In the genomic region with DNA sequence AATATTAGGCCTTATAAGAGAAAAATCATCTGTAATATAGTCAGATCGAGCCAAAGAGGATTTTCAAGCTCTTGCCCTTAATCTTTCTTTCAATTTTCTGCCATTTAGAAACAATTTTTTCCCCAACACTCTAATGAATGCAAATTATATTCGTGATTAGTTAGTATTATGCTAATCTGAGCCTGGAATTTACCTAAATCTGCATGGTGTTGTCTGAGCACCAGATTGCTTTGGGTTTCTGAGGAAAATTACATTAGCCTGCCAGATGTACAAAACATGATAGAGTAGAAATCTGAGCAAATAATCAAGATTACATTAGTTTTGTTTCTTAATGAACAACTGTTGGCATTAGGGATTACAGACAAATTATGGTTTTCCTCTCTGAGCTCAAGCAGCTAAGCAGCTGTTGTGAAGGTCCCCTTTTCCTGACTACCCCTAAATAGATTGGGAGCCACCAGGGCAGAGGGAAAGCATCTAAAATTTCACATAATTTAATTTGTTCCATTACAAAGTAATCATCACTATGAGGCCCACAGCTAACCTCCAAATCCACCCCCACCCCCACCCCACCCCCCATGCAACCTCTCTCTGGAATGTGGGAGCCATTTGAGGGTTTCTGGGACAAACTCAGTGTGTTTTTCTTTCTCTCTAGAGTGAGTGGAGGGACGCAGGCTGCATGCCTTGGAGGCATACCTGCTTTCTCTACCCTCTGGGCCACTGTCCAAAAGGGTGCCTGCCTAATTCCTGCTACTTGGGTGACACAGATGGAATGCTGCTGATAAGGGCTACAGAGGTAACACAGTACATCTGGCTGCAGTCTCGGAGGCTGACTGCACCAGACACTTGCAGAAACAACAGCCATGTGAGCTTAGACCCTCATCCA, we compare ENCODE assay signal across 9 mouse cellular contexts. TPM values are rescaled to one million over a fixed set of nuclear protein-coding genes. Genes with fewer than 3 reads are reported as not detected.
DNase-seq lines count a peak whose midpoint lies in the region; ATAC-seq and TF ChIP-seq lines count a peak whose summit lies in the region.
"Had no signal": no experiment of that assay in that cellular context is flagged by ENCODE, and none has a peak within 500 bp of the region (broad histone marks: within the 10 kb centered on the region; RNA-seq: fewer than 3 reads in every experiment).

No protein-coding gene starts in this region.

- no peak overlapping the region for H3K4me2 ChIP-seq in stomach, embryonic 14.5 days (replicated peaks; ENCODE audit: low read depth, low read length)
- no peak overlapping the region for H3K4me2 ChIP-seq in stomach, postnatal 0 days (replicated peaks; ENCODE audit: low read depth)
- peak overlapping the region; percentile 23 for H3K4me2 ChIP-seq in heart, embryonic 15.5 days
- no peak overlapping the region for H3K4me2 ChIP-seq in neural tube, embryonic 15.5 days

- TF ChIP-seq CTCF in stomach, postnatal 0 days (IDR thresholded peaks at IDR 0.05; ENCODE audit: low read depth): no peak

- no peak for ATAC-seq in stomach, embryonic 14.5 days (ENCODE audit: insufficient number of reproducible peaks, insufficient read depth, low FRiP score, low read depth)
- ATAC-seq in stomach, postnatal 0 days (ENCODE audit: low FRiP score, low TSS enrichment): no peak
- ATAC-seq in heart, embryonic 15.5 days (replicated peaks; ENCODE audit: insufficient number of reproducible peaks, insufficient read depth, low FRiP score, low read depth): no peak
- ATAC-seq in neural tube, embryonic 15.5 days (ENCODE audit: low FRiP score): no peak

- no peaks in the 10 kb centered on the region for H3K9me3 ChIP-seq in stomach, embryonic 14.5 days (ENCODE audit: control insufficient read depth, low read depth, low read length)
- H3K9me3 ChIP-seq in stomach, postnatal 0 days (ENCODE audit: control insufficient read depth, low read length): no peaks in the 10 kb centered on the region
- no peaks in the 10 kb centered on the region for H3K9me3 ChIP-seq in heart, embryonic 15.5 days (replicated peaks)
- H3K9me3 ChIP-seq in limb, embryonic 10.5 days (replicated peaks): no peaks in the 10 kb centered on the region
- no peaks in the 10 kb centered on the region for H3K9me3 ChIP-seq in neural tube, embryonic 15.5 days (replicated peaks)

- WGBS in stomach, embryonic 14.5 days: 36% methylated on average over 4 of the region's 4 CpGs
- WGBS in stomach, postnatal 0 days: 43% methylated on average over 4 of the region's 4 CpGs
- 46% methylated on average over 4 of the region's 4 CpGs for WGBS in heart, embryonic 15.5 days
- WGBS in limb, embryonic 10.5 days: 44% methylated on average over 4 of the region's 4 CpGs
- 44% methylated on average over 4 of the region's 4 CpGs for WGBS in neural tube, embryonic 15.5 days

- no peak overlapping the region for H3K9ac ChIP-seq in stomach, embryonic 14.5 days (replicated peaks; ENCODE audit: low read depth, low read length)
- H3K9ac ChIP-seq in stomach, postnatal 0 days (ENCODE audit: low read length): no peak overlapping the region
- H3K9ac ChIP-seq in heart, embryonic 15.5 days: no peak overlapping the region
- no peak overlapping the region for H3K9ac ChIP-seq in neural tube, embryonic 15.5 days (replicated peaks)

- H3K27ac ChIP-seq in stomach, embryonic 14.5 days (ENCODE audit: low read length): peak overlapping the region; percentile 39; the same call in 1 of the 2 replicates
- no peak overlapping the region for H3K27ac ChIP-seq in stomach, postnatal 0 days (replicated peaks)
- H3K27ac ChIP-seq in heart, embryonic 15.5 days: peak overlapping the region; percentile 72
- H3K27ac ChIP-seq in limb, embryonic 10.5 days: peak overlapping the region; percentile 7; the same call in 1 of the 2 replicates
- 0 out of 2 replicates have a peak overlapping the region, but pooled peaks have one; percentile 30 for H3K27ac ChIP-seq in neural tube, embryonic 15.5 days (replicated peaks)

- TF ChIP-seq EP300 in stomach, postnatal 0 days (optimal IDR thresholded peaks at IDR 0.05): no peak

- DNase-seq in stomach, postnatal 0 days (ENCODE audit: low spot score): no peak
- no peak for DNase-seq in limb, embryonic 10.5 days (ENCODE audit: low spot score)
- no peak for DNase-seq in frontal cortex, postnatal 25 days (ENCODE audit: low spot score in 2 of 2)
- DNase-seq in spleen, postnatal 14 days (ENCODE audit: low spot score in 2 of 2): no peak
- no peak for DNase-seq in left cerebral cortex, adult 8-10 months (ENCODE audit: low spot score in 2 of 2)
- DNase-seq: cerebellum, adult 11 months had no signal

- no peak overlapping the region for H3K4me3 ChIP-seq in stomach, embryonic 14.5 days (ENCODE audit: low read depth, low read length)
- H3K4me3 ChIP-seq in stomach, postnatal 0 days (ENCODE audit: low read depth, low read length): no peak overlapping the region
- H3K4me3 ChIP-seq in heart, embryonic 15.5 days: no peak overlapping the region
- H3K4me3 ChIP-seq in limb, embryonic 10.5 days: no peak overlapping the region
- no peak overlapping the region for H3K4me3 ChIP-seq in neural tube, embryonic 15.5 days (replicated peaks)

- no peaks in the 10 kb centered on the region for H3K27me3 ChIP-seq in stomach, embryonic 14.5 days (ENCODE audit: control insufficient read depth, insufficient read depth, low read length)
- H3K27me3 ChIP-seq in stomach, postnatal 0 days (ENCODE audit: control insufficient read depth, insufficient read depth, low read length): no peaks in the 10 kb centered on the region
- H3K27me3 ChIP-seq in heart, embryonic 15.5 days: no peaks in the 10 kb centered on the region
- H3K27me3 ChIP-seq in limb, embryonic 10.5 days (ENCODE audit: low read depth, poor library complexity, severe bottlenecking): peaks cover 21% of the 10 kb centered on the region
- H3K27me3 ChIP-seq in neural tube, embryonic 15.5 days (replicated peaks): no peaks in the 10 kb centered on the region

- H3K36me3 ChIP-seq in stomach, embryonic 14.5 days (ENCODE audit: control insufficient read depth, insufficient read depth, low read length): no peaks in the 10 kb centered on the region
- H3K36me3 ChIP-seq in stomach, postnatal 0 days (ENCODE audit: control insufficient read depth, insufficient read depth, low read length): no peaks in the 10 kb centered on the region
- no peaks in the 10 kb centered on the region for H3K36me3 ChIP-seq in heart, embryonic 15.5 days
- H3K36me3 ChIP-seq in limb, embryonic 10.5 days: no peaks in the 10 kb centered on the region
- H3K36me3 ChIP-seq in neural tube, embryonic 15.5 days: no peaks in the 10 kb centered on the region

- 0 out of 2 replicates have a peak, but pooled peaks cover 5% of the 10 kb centered on the region for H3K4me1 ChIP-seq in stomach, embryonic 14.5 days (ENCODE audit: control insufficient read depth, insufficient read depth, low read length)
- 0 out of 2 replicates have a peak, but pooled peaks cover 2% of the 10 kb centered on the region for H3K4me1 ChIP-seq in stomach, postnatal 0 days (replicated peaks; ENCODE audit: control insufficient read depth, insufficient read depth)
- H3K4me1 ChIP-seq in heart, embryonic 15.5 days (replicated peaks): peaks cover 39% of the 10 kb centered on the region
- peaks cover 37% of the 10 kb centered on the region for H3K4me1 ChIP-seq in limb, embryonic 10.5 days
- peaks cover 12% of the 10 kb centered on the region for H3K4me1 ChIP-seq in neural tube, embryonic 15.5 days

RNA-seq across cellular contexts. Expression of a gene that starts 14.2 kb away (rescaled TPM):
- polyA plus RNA-seq in stomach, embryonic 14.5 days (2014; fragmentation: Nextera tagmentation; extraction: Ambion mirVana): 94.5 and 98.3 TPM in 2 replicates
- 18.8 and 19.9 TPM in 2 replicates for polyA plus RNA-seq in stomach, postnatal 0 days (2015; fragmentation: Nextera tagmentation; extraction: Ambion mirVana)
- 60.0 and 62.3 TPM in 2 replicates for polyA plus RNA-seq in heart, embryonic 15.5 days (2015; fragmentation: Nextera tagmentation; extraction: Ambion mirVana)
- polyA plus RNA-seq in limb, embryonic 10.5 days (2016; fragmentation: Nextera tagmentation; extraction: Ambion mirVana): 13.5 and 23.4 TPM in 2 replicates
- polyA plus RNA-seq in neural tube, embryonic 15.5 days (2015; fragmentation: Nextera tagmentation; extraction: Ambion mirVana): 53.9 and 58.4 TPM in 2 replicates
- 10 to 100 TPM; 70.7 to 94.9 (median 78.3) TPM for total RNA-seq in left cerebral cortex, adult 8-10 months (2022)
